Mouse (Mus musculus): ENCODE measurements around the gene Colgalt1. TPM values are rescaled to one million over a fixed set of nuclear protein-coding genes. Genes with fewer than 3 reads are reported as not detected.

The Colgalt1 gene
- polyA plus RNA-seq, 1 experiment from 2014 or later, result 47.8 TPM

DNA sequence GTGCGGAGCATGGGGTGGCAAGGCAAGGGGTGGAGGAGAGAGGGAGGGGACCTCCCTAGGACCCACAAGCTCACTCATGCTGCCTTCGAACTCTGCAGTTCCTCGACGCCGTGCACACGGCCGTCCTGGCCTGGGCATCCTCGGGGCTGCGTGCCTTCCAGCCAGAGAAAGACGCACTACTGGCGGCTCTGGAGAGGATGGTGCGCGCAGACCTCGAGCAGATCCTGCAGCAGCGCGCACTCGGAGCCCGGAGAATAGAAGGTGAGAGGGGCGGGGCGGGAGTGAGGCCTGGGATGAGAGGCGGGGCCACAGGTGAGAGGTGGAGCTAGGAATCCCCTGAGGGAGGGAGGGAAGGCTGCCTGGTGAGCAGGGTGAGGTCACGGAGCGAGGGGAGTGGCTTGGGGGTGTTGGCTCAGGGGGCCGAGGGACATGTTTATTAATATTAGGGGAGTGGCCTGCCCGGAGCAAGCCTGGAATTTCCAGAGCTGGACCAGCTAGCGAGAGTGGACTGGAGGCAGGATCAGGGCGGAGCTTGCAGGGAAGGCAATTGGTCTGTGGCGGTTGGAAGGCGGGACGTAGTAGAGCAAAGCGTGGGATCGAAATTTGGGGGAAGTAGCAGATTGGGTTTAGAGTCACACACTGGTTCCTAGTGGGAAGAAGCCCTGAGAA lies 8.0 kb upstream of the Colgalt1 start:
- Histone ChIP-seq H3K4me1 (ENCODE audit: control insufficient read depth, insufficient read depth, low read length) (0 out of 2 replicates have a peak, but pooled peaks cover 3% of the 10 kb centered on the region), H3K27me3 (ENCODE audit: control insufficient read depth, insufficient read depth, low read length) (peaks cover 47% of the 10 kb centered on the region), H3K4me3 (ENCODE audit: low read depth, low read length) (peak overlapping the region; percentile 34), H3K27ac (ENCODE audit: low read depth, low read length) (no peak overlapping the region), H3K4me2 (peak overlapping the region; percentile 63), H3K9me3 (replicated peaks; ENCODE audit: control insufficient read depth, low read length) (no peaks in the 10 kb centered on the region), H3K9ac (ENCODE audit: low read depth, low read length) (no peak overlapping the region), H3K36me3 (ENCODE audit: control insufficient read depth, insufficient read depth, low read length) (peaks cover 2% of the 10 kb centered on the region; the same call in 1 of the 2 replicates)
- ATAC-seq (replicated peaks; ENCODE audit: insufficient number of reproducible peaks, low FRiP score, low TSS enrichment), result peak; percentile 62
- 1% methylated on average over 32 of the region's 32 CpGs for WGBS (ENCODE audit: insufficient replicate concordance)

DNA sequence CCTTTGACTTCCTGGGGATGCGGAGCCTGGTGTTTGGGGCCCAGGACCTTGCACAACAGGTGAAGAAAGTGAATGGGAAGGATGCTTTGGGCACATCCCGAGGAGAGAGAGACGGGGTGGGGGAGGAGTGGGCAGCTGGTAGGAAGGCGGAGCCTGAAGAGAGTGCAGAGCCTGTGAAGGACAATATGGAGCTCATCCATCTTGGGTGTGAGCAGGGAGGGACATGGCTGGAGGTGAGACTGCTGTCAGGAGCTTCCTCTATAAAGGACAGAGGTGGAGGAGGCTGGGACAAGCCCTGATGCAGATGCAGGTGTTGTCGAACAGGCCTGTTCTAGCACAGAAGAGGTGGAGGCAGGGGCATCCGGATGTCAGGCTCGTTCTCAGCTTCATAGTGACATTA lies 6.8 kb upstream of the Colgalt1 start:
- no peak overlapping the region for H3K27ac ChIP-seq (ENCODE audit: low read depth, low read length)
- H3K27me3 ChIP-seq (ENCODE audit: control insufficient read depth, insufficient read depth, low read length), result peaks cover 46% of the 10 kb centered on the region
- 54% methylated on average over 7 of the region's 7 CpGs for WGBS (ENCODE audit: insufficient replicate concordance)
- H3K4me3 ChIP-seq (ENCODE audit: low read depth, low read length), result no peak overlapping the region
- no peak overlapping the region for H3K9ac ChIP-seq (ENCODE audit: low read depth, low read length)
- H3K9me3 ChIP-seq (replicated peaks; ENCODE audit: control insufficient read depth, low read length), result no peaks in the 10 kb centered on the region
- no peak overlapping the region; the same call in 1 of the 2 replicates for H3K4me2 ChIP-seq
- peaks cover 2% of the 10 kb centered on the region; the same call in 1 of the 2 replicates for H3K36me3 ChIP-seq (ENCODE audit: control insufficient read depth, insufficient read depth, low read length)
- no peak for ATAC-seq (replicated peaks; ENCODE audit: insufficient number of reproducible peaks, low FRiP score, low TSS enrichment)
- H3K4me1 ChIP-seq (ENCODE audit: control insufficient read depth, insufficient read depth, low read length), result 0 out of 2 replicates have a peak, but pooled peaks cover 3% of the 10 kb centered on the region

- H3K4me1 ChIP-seq (ENCODE audit: control insufficient read depth, insufficient read depth, low read length), result peaks cover 9% of the 10 kb centered on the region
- H3K4me2 ChIP-seq, result peak overlapping the region; percentile 76
- H3K36me3 ChIP-seq (ENCODE audit: control insufficient read depth, insufficient read depth, low read length), result peaks cover 19% of the 10 kb centered on the region
- H3K27me3 ChIP-seq (ENCODE audit: control insufficient read depth, insufficient read depth, low read length), result no peaks in the 10 kb centered on the region
- ATAC-seq (replicated peaks; ENCODE audit: insufficient number of reproducible peaks, low FRiP score, low TSS enrichment), result no peak
- H3K4me3 ChIP-seq (ENCODE audit: low read depth, low read length), result peak overlapping the region; percentile 87
- no peak overlapping the region for H3K27ac ChIP-seq (ENCODE audit: low read depth, low read length)
- no peaks in the 10 kb centered on the region for H3K9me3 ChIP-seq (replicated peaks; ENCODE audit: control insufficient read depth, low read length)
- WGBS (ENCODE audit: insufficient replicate concordance), result 40% methylated on average over 5 of the region's 5 CpGs
- H3K9ac ChIP-seq (ENCODE audit: low read depth, low read length), result peak overlapping the region; percentile 90
Measured at GRCm38 (mm10) chr8:71612141-71612540, 1.3 kb downstream of the Colgalt1 start.

GRCm38 (mm10) chr8:71613418-71613817 lies 2.6 kb downstream of the Colgalt1 start:
- Histone ChIP-seq H3K27ac (ENCODE audit: low read depth, low read length) (no peak overlapping the region), H3K4me2 (no peak overlapping the region), H3K4me3 (ENCODE audit: low read depth, low read length) (no peak overlapping the region), H3K36me3 (ENCODE audit: control insufficient read depth, insufficient read depth, low read length) (peaks cover 29% of the 10 kb centered on the region), H3K9me3 (replicated peaks; ENCODE audit: control insufficient read depth, low read length) (no peaks in the 10 kb centered on the region), H3K27me3 (ENCODE audit: control insufficient read depth, insufficient read depth, low read length) (no peaks in the 10 kb centered on the region), H3K9ac (ENCODE audit: low read depth, low read length) (no peak overlapping the region), H3K4me1 (ENCODE audit: control insufficient read depth, insufficient read depth, low read length) (peaks cover 9% of the 10 kb centered on the region)
- 52% methylated on average over 4 of the region's 4 CpGs for WGBS (ENCODE audit: insufficient replicate concordance)
- no peak for ATAC-seq (replicated peaks; ENCODE audit: insufficient number of reproducible peaks, low FRiP score, low TSS enrichment)

DNA sequence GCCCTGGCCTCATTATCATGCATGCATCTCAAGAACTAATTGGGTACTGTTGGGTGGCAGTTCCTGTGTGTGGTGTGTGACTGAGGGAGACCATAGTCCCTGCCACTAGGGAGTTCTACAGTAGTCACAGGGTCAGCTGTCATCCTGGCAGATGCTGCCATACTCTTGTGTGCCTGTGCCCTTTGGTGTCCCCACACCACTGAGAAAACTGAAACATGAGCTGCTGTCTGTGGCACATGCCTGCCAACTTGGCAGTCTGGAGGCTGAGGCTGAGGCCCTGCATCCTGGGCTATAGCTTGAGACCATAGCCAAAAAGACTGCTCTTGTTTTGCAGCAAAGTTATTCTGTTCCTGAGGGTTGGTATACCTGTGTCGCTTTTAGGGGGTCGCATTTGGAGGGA lies 9.0 kb downstream of the Colgalt1 start:
- peaks cover 22% of the 10 kb centered on the region for H3K9me3 ChIP-seq (replicated peaks; ENCODE audit: control insufficient read depth, low read length)
- ATAC-seq (replicated peaks; ENCODE audit: insufficient number of reproducible peaks, low FRiP score, low TSS enrichment), result no peak
- H3K4me3 ChIP-seq (ENCODE audit: low read depth, low read length), result no peak overlapping the region
- H3K27ac ChIP-seq (ENCODE audit: low read depth, low read length), result no peak overlapping the region
- peaks cover 78% of the 10 kb centered on the region for H3K36me3 ChIP-seq (ENCODE audit: control insufficient read depth, insufficient read depth, low read length)
- no peaks in the 10 kb centered on the region for H3K4me1 ChIP-seq (ENCODE audit: control insufficient read depth, insufficient read depth, low read length)
- no peak overlapping the region for H3K9ac ChIP-seq (ENCODE audit: low read depth, low read length)
- no peaks in the 10 kb centered on the region for H3K27me3 ChIP-seq (ENCODE audit: control insufficient read depth, insufficient read depth, low read length)
- no peak overlapping the region for H3K4me2 ChIP-seq
- 100% methylated on average over 2 of the region's 2 CpGs for WGBS (ENCODE audit: insufficient replicate concordance)

DNA sequence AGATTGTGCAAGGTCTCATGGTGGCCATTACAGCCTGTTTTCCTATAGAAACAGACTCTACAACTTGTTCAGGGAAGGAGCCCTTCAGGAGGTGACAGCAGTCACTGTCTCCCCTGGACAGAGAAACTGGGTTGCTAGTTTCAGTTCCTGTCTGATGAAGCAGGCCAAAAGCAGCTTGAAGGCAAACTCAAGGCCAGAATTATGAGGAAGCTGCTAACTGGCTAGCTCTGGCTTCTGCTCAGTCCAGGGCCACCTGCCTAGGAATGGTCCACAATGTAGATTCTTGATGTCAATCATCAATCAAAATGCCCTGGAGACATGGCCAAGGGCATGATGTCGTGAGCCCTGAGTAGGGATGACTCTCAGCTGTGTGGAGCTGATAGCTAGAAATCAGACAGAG lies 14.3 kb downstream of the Colgalt1 start:
- ATAC-seq (replicated peaks; ENCODE audit: insufficient number of reproducible peaks, low FRiP score, low TSS enrichment), result no peak
- Histone ChIP-seq H3K4me2 (no peak overlapping the region), H3K27me3 (ENCODE audit: control insufficient read depth, insufficient read depth, low read length) (peaks cover 5% of the 10 kb centered on the region), H3K36me3 (ENCODE audit: control insufficient read depth, insufficient read depth, low read length) (peaks cover 53% of the 10 kb centered on the region), H3K4me3 (ENCODE audit: low read depth, low read length) (no peak overlapping the region), H3K9ac (ENCODE audit: low read depth, low read length) (no peak overlapping the region), H3K4me1 (ENCODE audit: control insufficient read depth, insufficient read depth, low read length) (peaks cover 13% of the 10 kb centered on the region), H3K27ac (ENCODE audit: low read depth, low read length) (no peak overlapping the region), H3K9me3 (replicated peaks; ENCODE audit: control insufficient read depth, low read length) (peaks cover 25% of the 10 kb centered on the region)
- WGBS (ENCODE audit: insufficient replicate concordance), result 86% methylated on average over 1 of the region's 1 CpGs

GRCm38 (mm10) chr8:71626753-71627152 lies 16.0 kb downstream of the Colgalt1 start:
- H3K9ac ChIP-seq (ENCODE audit: low read depth, low read length), result no peak overlapping the region
- peaks cover 13% of the 10 kb centered on the region for H3K4me1 ChIP-seq (ENCODE audit: control insufficient read depth, insufficient read depth, low read length)
- no peak overlapping the region for H3K4me2 ChIP-seq
- peaks cover 22% of the 10 kb centered on the region for H3K9me3 ChIP-seq (replicated peaks; ENCODE audit: control insufficient read depth, low read length)
- peaks cover 19% of the 10 kb centered on the region for H3K27me3 ChIP-seq (ENCODE audit: control insufficient read depth, insufficient read depth, low read length)
- 87% methylated on average over 9 of the region's 9 CpGs for WGBS (ENCODE audit: insufficient replicate concordance)
- peak overlapping the region; percentile 47; the same call in 1 of the 2 replicates for H3K27ac ChIP-seq (ENCODE audit: low read depth, low read length)
- H3K36me3 ChIP-seq (ENCODE audit: control insufficient read depth, insufficient read depth, low read length), result peaks cover 37% of the 10 kb centered on the region
- no peak overlapping the region for H3K4me3 ChIP-seq (ENCODE audit: low read depth, low read length)
- ATAC-seq (replicated peaks; ENCODE audit: insufficient number of reproducible peaks, low FRiP score, low TSS enrichment), result no peak

GRCm38 (mm10) chr8:71627265-71628099 lies 16.7 kb downstream of the Colgalt1 start:
- peaks cover 16% of the 10 kb centered on the region for H3K9me3 ChIP-seq (replicated peaks; ENCODE audit: control insufficient read depth, low read length)
- no peak overlapping the region for H3K9ac ChIP-seq (ENCODE audit: low read depth, low read length)
- H3K27ac ChIP-seq (ENCODE audit: low read depth, low read length), result peak overlapping the region; percentile 47
- 47% methylated on average over 9 of the region's 9 CpGs for WGBS (ENCODE audit: insufficient replicate concordance)
- peaks cover 25% of the 10 kb centered on the region for H3K27me3 ChIP-seq (ENCODE audit: control insufficient read depth, insufficient read depth, low read length)
- no peak overlapping the region for H3K4me3 ChIP-seq (ENCODE audit: low read depth, low read length)
- H3K4me2 ChIP-seq, result no peak overlapping the region
- peaks cover 29% of the 10 kb centered on the region for H3K36me3 ChIP-seq (ENCODE audit: control insufficient read depth, insufficient read depth, low read length)
- ATAC-seq (replicated peaks; ENCODE audit: insufficient number of reproducible peaks, low FRiP score, low TSS enrichment), result no peak
- H3K4me1 ChIP-seq (ENCODE audit: control insufficient read depth, insufficient read depth, low read length), result peaks cover 13% of the 10 kb centered on the region
